Mouse (Mus musculus): Measurements from ENCODE around the gene Fbxo48. TPM values are rescaled to one million over a fixed set of nuclear protein-coding genes. Genes with fewer than 3 reads are reported as not detected.

The Fbxo48 gene
- polyA plus RNA-seq, 1 experiment from 2014 or later, result 2.2 TPM

GRCm38 (mm10) chr11:17000353-17001334, 49.5 kb downstream of the Fbxo48 start:
- no peaks in the 10 kb centered on the region for H3K27me3 ChIP-seq
- H3K9ac ChIP-seq, result no peak overlapping the region
- no peak overlapping the region for H3K27ac ChIP-seq
- ATAC-seq (ENCODE audit: insufficient number of reproducible peaks, insufficient read depth, low FRiP score, low TSS enrichment, low read depth), result no peak
- H3K9me3 ChIP-seq, result no peaks in the 10 kb centered on the region
- H3K4me1 ChIP-seq, result no peaks in the 10 kb centered on the region
- no peak overlapping the region for H3K4me3 ChIP-seq
- H3K4me2 ChIP-seq, result no peak overlapping the region
- H3K36me3 ChIP-seq, result no peaks in the 10 kb centered on the region
- 76% methylated on average over 9 of the region's 9 CpGs for WGBS

GRCm38 (mm10) chr11:17002739-17003373, 51.7 kb downstream of the Fbxo48 start:
- Histone ChIP-seq H3K4me3 (no peak overlapping the region), H3K27me3 (no peaks in the 10 kb centered on the region), H3K9me3 (no peaks in the 10 kb centered on the region), H3K4me1 (no peaks in the 10 kb centered on the region), H3K27ac (no peak overlapping the region), H3K9ac (no peak overlapping the region), H3K4me2 (no peak overlapping the region), H3K36me3 (no peaks in the 10 kb centered on the region)
- 78% methylated on average over 7 of the region's 7 CpGs for WGBS
- ATAC-seq (ENCODE audit: insufficient number of reproducible peaks, insufficient read depth, low FRiP score, low TSS enrichment, low read depth), result no peak

- ATAC-seq (ENCODE audit: insufficient number of reproducible peaks, insufficient read depth, low FRiP score, low TSS enrichment, low read depth), result no peak
- no peak overlapping the region for H3K9ac ChIP-seq
- no peak overlapping the region for H3K4me3 ChIP-seq
- H3K36me3 ChIP-seq, result no peaks in the 10 kb centered on the region
- H3K9me3 ChIP-seq, result no peaks in the 10 kb centered on the region
- no peak overlapping the region for H3K27ac ChIP-seq
- no peaks in the 10 kb centered on the region for H3K4me1 ChIP-seq
- H3K4me2 ChIP-seq, result no peak overlapping the region
- no peaks in the 10 kb centered on the region for H3K27me3 ChIP-seq
- WGBS, result 60% methylated on average over 3 of the region's 3 CpGs
Observed at GRCm38 (mm10) chr11:17003757-17004156, 52.6 kb downstream of the Fbxo48 start.

Other genes starting within 250 kb of the Fbxo48 start
- 12.6 and 17.0 TPM in 2 replicates for gene Egfr, start 199.2 kb upstream of the Fbxo48 start, polyA plus RNA-seq (2015; fragmentation: Nextera tagmentation; extraction: Ambion mirVana)
- 32.8 and 34.2 TPM in 2 replicates for gene Cnrip1, start 100.2 kb downstream of the Fbxo48 start, polyA plus RNA-seq (2015; fragmentation: Nextera tagmentation; extraction: Ambion mirVana)
- 4.3 and 4.5 TPM in 2 replicates for gene Plek, start 101.0 kb downstream of the Fbxo48 start, polyA plus RNA-seq (2015; fragmentation: Nextera tagmentation; extraction: Ambion mirVana)
- 87.8 and 89.1 TPM in 2 replicates for gene Ppp3r1, start 207.9 kb downstream of the Fbxo48 start, polyA plus RNA-seq (2015; fragmentation: Nextera tagmentation; extraction: Ambion mirVana)
- gene Wdr92, start 230.7 kb downstream of the Fbxo48 start, polyA plus RNA-seq (2015; fragmentation: Nextera tagmentation; extraction: Ambion mirVana), result 26.5 and 31.6 TPM in 2 replicates